Mouse (Mus musculus): ENCODE data around the gene Mtap.

The Mtap gene

DNA sequence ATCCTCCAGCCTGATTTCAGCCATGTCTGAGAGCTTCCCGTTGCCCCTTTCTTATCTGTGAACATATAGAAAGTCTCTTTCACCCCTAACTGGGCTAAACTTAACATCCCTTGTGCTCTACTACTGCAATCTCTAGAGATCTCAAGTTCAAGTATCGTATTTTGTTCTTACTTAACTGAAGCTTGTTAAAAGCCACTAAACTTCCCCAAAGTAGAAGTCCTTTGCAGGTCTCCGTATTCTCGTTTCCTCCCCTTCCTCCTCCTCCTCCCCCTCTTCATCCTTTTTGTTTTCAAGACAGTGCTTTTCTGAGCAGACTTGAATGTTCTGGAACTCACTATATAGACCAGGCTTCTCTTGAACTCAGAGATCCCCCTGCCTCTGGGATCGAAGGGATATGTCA, 9.2 kb upstream of the Mtap start:
- no peak for TF ChIP-seq GATA4 (IDR thresholded peaks at IDR 0.05; ENCODE audit: insufficient replicate concordance, low read length)

DNA sequence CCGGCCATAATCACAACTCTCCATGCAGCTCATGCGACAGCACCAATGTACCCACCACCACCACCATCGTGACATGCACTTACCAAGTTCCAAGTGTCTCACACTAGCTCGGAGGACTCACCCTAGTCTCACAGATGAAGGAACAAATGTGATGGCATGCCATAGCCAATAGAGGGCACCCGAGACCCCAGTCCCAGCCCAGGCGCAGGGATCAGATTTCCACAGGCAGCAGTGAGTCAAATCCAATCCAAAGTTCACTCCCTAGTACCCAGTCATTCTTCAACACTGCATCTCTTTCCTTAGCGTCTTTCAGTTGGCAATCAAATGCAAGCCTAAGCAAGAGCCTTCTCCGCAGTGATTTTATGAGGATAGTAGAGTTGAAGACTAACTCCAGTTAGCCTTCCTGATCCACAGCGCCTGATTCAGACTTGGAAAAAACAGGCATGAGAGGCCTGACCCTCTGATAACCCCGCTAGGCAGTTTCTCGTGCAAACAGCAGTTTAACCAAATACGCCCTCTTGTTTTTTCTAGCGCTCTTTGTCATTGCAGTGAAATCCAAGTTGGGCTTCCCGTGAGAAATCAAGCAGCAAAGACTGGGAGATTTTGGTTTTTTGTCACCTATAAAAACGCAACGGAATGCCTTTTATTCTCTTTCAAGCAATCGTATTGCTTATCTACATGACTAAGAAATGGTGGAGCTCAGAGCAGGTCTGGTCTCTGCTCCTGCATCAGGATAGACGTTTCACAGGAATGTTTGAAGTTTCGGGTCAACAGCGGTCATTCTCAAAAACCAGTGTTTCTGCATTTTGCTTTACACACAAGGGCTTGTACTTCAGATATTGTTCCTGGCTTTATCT, 8.6 kb upstream of the Mtap start:
- no peak; the same call in 1 of the 2 replicates for TF ChIP-seq GATA4 (IDR thresholded peaks at IDR 0.05; ENCODE audit: insufficient replicate concordance, low read length)

DNA sequence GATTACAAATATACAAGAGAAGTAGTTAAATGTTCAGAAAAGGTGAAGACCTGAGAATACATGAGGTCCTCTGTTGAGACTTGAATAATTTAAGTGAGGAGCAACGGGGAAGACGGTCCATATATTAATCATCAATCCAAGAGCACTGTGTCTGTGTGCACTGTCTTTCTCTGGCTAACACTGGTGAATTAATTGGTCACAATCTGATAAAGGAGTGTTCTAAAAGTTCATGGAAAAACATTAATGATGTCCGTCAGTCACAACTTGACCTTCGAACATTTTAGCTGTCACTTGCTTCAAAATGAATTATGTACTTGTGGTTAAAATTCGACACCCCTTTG, 8.0 kb upstream of the Mtap start:
- TF ChIP-seq GATA4 (IDR thresholded peaks at IDR 0.05; ENCODE audit: insufficient replicate concordance, low read length) = no peak

DNA sequence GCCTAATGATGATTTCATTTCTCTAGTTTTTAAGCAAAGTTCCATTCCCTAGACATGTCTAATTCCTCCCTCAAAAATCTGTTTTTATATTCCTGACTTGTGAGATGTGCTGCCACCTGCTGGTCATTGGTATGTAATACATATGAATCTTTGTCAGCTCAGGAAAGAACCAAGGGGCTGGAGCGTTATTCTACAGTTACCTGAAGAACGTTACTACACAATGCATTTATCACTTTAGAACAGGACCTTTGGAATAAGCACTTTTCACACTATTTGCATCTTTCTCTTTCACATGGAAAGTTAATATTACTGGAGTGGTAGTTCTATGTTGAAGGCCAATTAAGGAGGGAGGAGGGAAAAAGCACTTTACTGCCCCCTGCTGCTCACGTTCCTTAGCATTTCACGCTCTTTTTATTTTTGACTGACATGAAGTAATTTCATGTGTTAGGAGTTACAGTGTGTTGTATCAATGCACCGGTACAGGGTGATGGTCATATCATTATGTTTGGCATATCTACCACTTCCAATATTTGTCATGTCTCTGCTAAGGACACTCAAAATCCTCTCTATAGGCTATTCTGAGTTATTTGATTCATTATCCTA, 7.5 kb upstream of the Mtap start:
- TF ChIP-seq GATA4 (IDR thresholded peaks at IDR 0.05; ENCODE audit: insufficient replicate concordance, low read length) = no peak

DNA sequence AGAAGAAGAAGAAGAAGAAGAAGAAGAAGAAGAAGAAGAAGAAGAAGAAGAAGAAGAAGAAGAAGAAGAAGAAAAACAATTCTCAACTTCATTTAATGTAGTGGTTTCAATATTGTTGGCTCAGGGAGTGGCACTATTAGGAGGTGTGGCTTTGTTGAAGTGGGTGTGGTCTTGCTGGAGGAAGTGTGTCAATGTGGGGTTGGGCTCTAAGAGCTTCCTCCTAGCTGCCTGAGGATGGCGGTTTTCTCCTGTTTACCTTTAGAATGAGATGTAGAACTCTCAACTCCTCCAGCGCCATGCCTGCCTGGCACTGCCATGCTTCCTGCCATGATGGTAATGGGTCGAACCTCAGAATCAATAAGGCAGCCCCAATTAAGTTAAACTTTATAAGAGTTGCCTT, 5.1 kb upstream of the Mtap start:
- TF ChIP-seq GATA4 (IDR thresholded peaks at IDR 0.05; ENCODE audit: insufficient replicate concordance, low read length) = no peak

DNA sequence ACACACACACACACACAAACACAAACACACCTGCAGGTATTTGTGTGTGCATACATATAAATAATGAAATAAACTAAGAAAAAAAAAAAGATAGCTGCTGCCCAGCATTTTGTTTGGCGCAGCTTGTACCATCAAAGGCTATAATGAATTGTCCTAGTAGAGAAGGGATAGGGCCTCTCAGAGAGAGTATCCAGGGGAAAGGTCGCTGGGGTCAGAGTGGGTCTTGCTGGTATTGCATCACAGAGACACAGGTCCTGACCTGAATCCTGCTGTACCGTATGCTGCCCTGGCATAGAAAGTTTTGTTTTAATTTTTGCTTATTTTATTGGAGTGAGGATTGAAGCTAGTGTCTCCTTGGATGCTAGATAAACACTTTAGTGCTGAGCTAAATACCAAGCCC, 566 bp upstream of the Mtap start:
- no peak for TF ChIP-seq GATA4 (IDR thresholded peaks at IDR 0.05; ENCODE audit: insufficient replicate concordance, low read length)

DNA sequence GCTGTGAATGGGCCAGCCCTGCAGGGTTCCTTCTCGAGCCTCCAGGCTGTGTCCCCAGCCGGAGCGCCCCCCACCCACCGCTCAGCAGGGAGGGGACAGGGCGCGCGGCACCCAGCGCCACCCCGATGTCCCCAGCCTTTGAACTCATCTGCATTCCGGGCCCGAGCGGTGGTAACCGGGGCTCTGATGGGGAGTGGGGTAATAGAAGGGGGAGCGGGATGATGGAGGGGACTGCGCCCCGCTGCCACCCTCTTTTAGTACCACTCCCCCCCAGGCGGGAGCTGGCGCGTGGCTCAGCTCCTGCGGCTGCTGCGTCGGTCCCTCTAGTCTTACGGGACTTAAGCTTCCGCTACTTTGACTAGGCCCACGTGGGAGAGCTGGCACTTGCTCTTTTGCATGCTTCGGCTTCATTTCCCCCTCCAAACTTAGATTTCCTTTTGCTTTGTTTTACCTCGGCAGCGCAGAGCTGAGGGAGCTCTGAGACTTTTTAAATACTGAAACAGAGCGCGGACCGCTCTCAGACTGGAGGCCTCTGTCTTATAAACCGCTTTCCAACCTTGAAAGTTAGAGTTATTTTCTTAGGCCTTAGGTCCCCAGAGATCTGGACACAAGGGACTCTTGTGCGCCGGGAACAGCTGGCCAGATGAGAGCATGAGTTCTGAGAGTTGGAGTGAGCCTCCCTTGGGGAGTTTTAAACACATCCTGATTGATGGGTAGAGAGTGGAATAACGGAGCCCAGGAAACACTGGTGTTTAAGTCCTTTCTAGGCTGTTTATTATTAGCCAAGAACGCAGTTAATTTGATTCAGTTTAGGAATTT, 829 bp downstream of the Mtap start:
- no peak for TF ChIP-seq GATA4 (IDR thresholded peaks at IDR 0.05; ENCODE audit: insufficient replicate concordance, low read length)

DNA sequence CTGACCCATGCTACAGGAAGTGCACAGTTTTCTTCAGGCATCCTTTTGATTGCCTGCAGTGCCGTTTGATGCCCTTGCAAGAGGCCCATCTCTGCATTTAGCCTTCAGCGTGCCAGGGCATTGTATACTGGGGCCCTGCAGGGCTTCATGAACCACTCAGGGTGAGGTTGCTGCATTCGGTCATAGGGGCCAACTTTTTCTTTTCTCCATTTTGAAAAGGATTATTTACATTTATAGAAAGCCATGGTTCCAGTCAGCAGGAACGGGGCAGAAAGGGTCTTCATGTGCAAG, 1.4 kb downstream of the Mtap start:
- TF ChIP-seq GATA4 (IDR thresholded peaks at IDR 0.05; ENCODE audit: insufficient replicate concordance, low read length) = no peak

DNA sequence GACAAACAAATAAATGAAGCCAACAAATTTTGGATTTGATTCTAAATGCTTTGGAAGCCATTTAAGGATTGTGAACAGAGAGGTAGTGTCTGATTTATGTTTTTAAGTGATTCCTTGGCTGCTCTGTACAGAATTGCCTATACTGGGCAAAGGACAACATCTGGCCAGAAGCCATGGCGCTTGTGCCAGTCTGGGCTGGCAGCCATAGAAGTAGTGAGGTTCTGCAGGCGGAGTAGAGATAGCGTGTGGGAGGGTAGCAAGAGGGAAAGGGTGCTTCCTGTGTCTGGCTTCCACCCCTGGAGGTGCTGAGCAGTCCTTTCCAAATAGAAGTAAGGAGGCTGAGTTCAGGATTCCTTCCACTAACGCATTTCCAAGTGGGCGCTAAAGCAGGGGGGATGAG, 3.9 kb downstream of the Mtap start:
- TF ChIP-seq GATA4 (IDR thresholded peaks at IDR 0.05; ENCODE audit: insufficient replicate concordance, low read length) = no peak

DNA sequence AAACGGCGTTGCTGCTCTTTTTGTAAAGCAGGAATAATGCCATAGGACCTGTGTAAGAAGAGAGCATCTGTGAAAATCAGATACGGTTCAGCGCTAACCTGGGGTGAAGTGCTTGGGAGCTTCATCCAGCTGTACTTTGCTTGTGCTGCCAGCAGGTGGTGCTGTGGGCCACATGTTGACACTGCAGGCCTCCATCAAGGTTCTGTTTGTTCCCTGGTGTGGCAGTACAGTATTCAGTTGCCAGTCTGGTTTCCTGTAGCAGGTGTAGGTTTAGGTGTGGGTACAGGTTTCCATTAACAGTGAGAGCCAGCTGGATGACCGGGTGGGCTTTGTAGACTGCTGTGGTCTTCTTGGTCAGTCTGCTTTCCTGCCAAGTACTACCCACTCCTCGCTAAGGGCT, 8.5 kb downstream of the Mtap start:
- no peak for TF ChIP-seq GATA4 (IDR thresholded peaks at IDR 0.05; ENCODE audit: insufficient replicate concordance, low read length)

DNA sequence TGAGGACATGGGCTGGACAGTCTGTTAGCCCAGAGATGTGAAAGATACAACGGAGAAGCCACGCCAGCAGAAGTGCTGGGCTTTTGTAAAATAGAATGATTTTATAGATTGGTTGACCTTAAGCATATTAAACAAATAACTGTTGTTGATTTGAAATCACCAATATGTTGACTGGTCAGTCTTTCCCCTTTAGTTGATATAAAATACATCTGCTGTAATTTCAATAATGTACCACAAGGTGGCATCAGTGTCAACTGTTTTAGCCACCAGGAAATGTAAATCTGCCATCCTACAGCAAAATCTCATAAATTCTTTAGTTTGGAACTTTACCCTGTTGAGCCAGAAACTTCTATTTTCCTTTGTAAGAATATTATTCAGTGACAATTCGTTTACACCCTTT, 9.4 kb downstream of the Mtap start:
- no peak for TF ChIP-seq GATA4 (IDR thresholded peaks at IDR 0.05; ENCODE audit: insufficient replicate concordance, low read length)

DNA sequence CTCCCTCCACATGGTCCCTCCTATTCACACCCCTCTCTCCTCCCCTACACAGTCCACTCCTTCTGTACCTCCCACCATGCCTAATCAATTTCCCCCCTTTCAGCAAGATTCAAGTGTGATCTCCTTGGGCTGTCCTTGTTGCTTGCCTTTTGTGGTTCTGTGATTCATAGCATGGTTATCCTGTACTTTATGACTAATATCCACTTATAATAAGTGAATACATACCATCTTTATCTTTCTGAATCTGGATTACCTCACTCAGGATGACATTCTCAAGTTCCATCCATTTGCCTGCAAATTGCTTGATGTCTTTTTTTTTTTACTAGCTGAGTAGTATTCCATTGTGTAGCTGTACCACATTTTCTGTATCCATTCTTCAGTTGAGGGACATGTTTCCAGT, 12.3 kb downstream of the Mtap start:
- TF ChIP-seq GATA4 (IDR thresholded peaks at IDR 0.05; ENCODE audit: insufficient replicate concordance, low read length) = no peak

DNA sequence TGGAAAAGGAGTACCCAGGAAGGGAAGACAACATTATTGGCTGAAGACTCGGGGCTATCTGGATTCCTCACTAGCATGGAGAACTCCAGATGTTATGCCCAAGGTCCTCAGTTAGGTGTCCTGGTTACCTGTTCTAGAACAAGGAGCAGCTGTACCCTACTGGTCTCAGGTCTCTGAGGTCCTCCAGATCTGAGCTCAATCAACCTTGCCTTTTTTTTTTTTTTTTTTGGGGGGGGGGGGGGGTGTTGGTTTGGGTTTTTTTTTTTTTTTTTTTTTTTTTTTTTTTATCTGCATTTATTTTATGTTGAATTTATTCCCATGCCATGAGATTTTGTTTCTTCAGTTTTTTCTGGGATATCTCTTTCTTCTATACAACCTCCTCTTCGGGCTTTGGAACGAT, 24.5 kb downstream of the Mtap start:
- no peak for TF ChIP-seq GATA4 (IDR thresholded peaks at IDR 0.05; ENCODE audit: insufficient replicate concordance, low read length)

DNA sequence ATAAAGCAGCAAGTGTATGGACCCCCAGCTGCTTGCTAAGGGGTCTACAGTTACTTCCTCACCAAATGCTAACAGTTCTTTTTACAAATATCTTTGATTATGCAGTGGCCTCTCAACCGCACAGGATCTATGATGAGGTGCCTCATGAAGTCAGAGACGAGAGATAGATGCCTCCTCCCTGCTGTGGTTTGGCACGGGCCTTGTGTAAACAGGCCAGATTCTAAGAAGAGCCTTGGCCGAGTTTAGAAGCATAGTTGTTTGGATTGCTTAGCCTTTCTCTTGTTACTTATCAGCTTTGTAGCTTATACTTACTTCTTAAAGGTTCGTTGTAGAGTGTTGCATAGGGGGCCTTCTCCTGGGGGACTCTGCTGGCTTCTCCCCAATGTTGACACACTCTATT, 25.6 kb downstream of the Mtap start:
- TF ChIP-seq GATA4 (IDR thresholded peaks at IDR 0.05; ENCODE audit: insufficient replicate concordance, low read length) = no peak

DNA sequence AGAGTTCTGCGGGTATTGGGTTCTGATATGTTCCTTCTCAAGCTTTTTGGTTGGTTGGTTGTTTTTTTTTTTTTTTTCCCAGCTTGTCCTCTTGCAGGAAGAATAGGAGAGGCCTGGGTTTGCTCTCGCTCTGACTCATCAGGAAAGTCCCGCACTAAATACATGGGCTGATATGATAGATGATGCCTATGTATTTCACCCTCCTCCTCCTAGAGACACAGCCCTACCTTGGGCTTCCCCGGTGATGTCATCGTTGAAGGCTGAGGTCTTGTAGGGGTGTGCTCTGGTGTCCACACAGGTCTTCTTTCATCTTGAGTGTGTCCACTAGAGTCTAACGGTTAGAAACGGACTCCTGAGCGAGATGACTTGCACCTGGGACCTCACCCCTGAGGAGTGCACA, 26.7 kb downstream of the Mtap start:
- TF ChIP-seq GATA4 (IDR thresholded peaks at IDR 0.05; ENCODE audit: insufficient replicate concordance, low read length) = no peak

DNA sequence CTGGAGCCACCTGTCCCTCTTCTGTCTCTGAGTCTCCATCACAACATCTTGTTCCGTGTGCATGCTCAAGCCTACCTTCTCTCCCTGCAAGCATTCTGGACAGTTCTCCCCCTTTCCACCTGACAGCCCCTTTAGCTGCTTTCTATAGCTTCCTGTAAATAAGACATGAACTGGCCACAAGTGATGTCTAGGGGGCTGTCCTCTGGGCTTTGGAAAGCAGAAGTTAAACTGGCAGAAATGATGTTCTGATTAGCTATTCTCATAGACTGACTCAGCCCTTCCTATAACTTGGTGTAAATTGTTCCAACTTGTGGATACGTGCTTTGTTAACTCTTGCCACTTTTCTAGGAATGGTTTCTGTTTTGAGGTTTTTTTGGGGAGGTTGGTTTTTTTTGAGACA, 27.8 kb downstream of the Mtap start:
- no peak for TF ChIP-seq GATA4 (IDR thresholded peaks at IDR 0.05; ENCODE audit: insufficient replicate concordance, low read length)

All from liver, adult (tissue).